Mouse (Mus musculus) lung, adult 2 months (tissue): ENCODE results near the gene Slc35a2.
"Not testable (repeated sequence)": the region's sequence is repeated elsewhere in the genome, so short reads cannot be mapped to it uniquely, and the experiment has no call there.

Source experiments
- CTCF ChIP-seq: fragments of 200-500 bp; IDR thresholded peaks from 2 replicates; pipeline ENCODE4 v1.5.1; 2011; ENCODE audit warnings: mild to moderate bottlenecking, low read length, control low read depth; ENCODE audit not compliant: insufficient read depth
- POLR2A ChIP-seq: fragments of 200-500 bp; IDR thresholded peaks from 2 replicates; pipeline ENCODE4 v1.6.1; 2011; ENCODE audit warnings: low read depth, mild to moderate bottlenecking, control low read depth, low read length, borderline replicate concordance; ENCODE audit errors: extremely low read depth

- TF ChIP-seq CTCF, POLR2A: not testable (repeated sequence)
These were observed 25.4 kb downstream of the Slc35a2 start, which contains the start of gene Gm10490 for GRCm38 (mm10) chrX:7909242-7909641.
